19 mouse cellular contexts compared by ENCODE assay signal in genomic region chr3:142423501-142423917, GRCm38 (mm10). TPM values are rescaled to one million over a fixed set of nuclear protein-coding genes. Genes with fewer than 3 reads are reported as not detected.
DNase-seq lines count a peak whose midpoint lies in the region; ATAC-seq and TF ChIP-seq lines count a peak whose summit lies in the region.
"Had no signal": no experiment of that assay in that cellular context is flagged by ENCODE, and none has a peak within 500 bp of the region (broad histone marks: within the 10 kb centered on the region; RNA-seq: fewer than 3 reads in every experiment).

No protein-coding gene starts in this region.

- H3K9ac ChIP-seq in intestine, embryonic 15.5 days = no peak overlapping the region
- no peak overlapping the region for H3K9ac ChIP-seq in intestine, embryonic 16.5 days (ENCODE audit: low read depth, low read length)
- H3K9ac ChIP-seq: embryonic facial prominence, embryonic 13.5 days; hindbrain, embryonic 14.5 days; limb, embryonic 12.5 days; liver, embryonic 15.5 days had no signal

- peak overlapping the region; percentile 83 for H3K27ac ChIP-seq in gastrocnemius, adult 2 months
- 0 out of 2 replicates have a peak overlapping the region, but pooled peaks have one; percentile 19 for H3K27ac ChIP-seq in intestine, embryonic 15.5 days
- no peak overlapping the region for H3K27ac ChIP-seq in intestine, embryonic 16.5 days (ENCODE audit: low read length)
- H3K27ac ChIP-seq in kidney, adult 2 months (ENCODE audit: insufficient read depth, low read depth, low read length) = no peak overlapping the region; the same call in 1 of the 2 replicates
- H3K27ac ChIP-seq: embryonic facial prominence, embryonic 13.5 days; forebrain, embryonic 10.5 days; hindbrain, embryonic 14.5 days; left cerebral cortex, adult 2 months; limb, embryonic 12.5 days; liver, embryonic 15.5 days had no signal

- TF ChIP-seq POLR2A in kidney, adult 2 months (IDR thresholded peaks at IDR 0.05; ENCODE audit: low read depth, low read length) = no peak

- TF ChIP-seq CTCF in gastrocnemius, adult 2 months (IDR thresholded peaks at IDR 0.05) = no peak
- no peak for TF ChIP-seq CTCF in kidney, adult 2 months (conservative IDR thresholded peaks at IDR 0.05; ENCODE audit: insufficient read depth, insufficient read length, low read depth, low read length)

- intact Hi-C loops in gastrocnemius, adult 2 months (cut with DNase I) = loop anchor here (2.0 kb wide), 1 partner anchor 13 kb away; no protein-coding TSS in a partner anchor

- no peak overlapping the region for H3K4me3 ChIP-seq in gastrocnemius, adult 2 months
- no peak overlapping the region for H3K4me3 ChIP-seq in intestine, embryonic 15.5 days (replicated peaks)
- H3K4me3 ChIP-seq in intestine, embryonic 16.5 days (ENCODE audit: low read length) = no peak overlapping the region
- no peak overlapping the region for H3K4me3 ChIP-seq in kidney, adult 2 months (ENCODE audit: insufficient read depth, low read depth, low read length)
- H3K4me3 ChIP-seq: embryonic facial prominence, embryonic 13.5 days; forebrain, embryonic 10.5 days; left cerebral cortex, adult 2 months; limb, embryonic 12.5 days; liver, embryonic 15.5 days had no signal

- H3K4me2 ChIP-seq in intestine, embryonic 15.5 days (replicated peaks) = no peak overlapping the region
- no peak overlapping the region for H3K4me2 ChIP-seq in intestine, embryonic 16.5 days (ENCODE audit: low read depth, low read length)
- H3K4me2 ChIP-seq: embryonic facial prominence, embryonic 13.5 days; hindbrain, embryonic 14.5 days; limb, embryonic 12.5 days; liver, embryonic 15.5 days had no signal

- no peak for ATAC-seq in intestine, embryonic 15.5 days
- ATAC-seq in intestine, embryonic 16.5 days = no peak
- no peak for ATAC-seq in frontal cortex, adult (ENCODE audit: low TSS enrichment)

- peak; percentile 19 for DNase-seq in gastrocnemius, adult 2 months
- no peak for DNase-seq in gastrocnemius, postnatal 4 days (ENCODE audit: low spot score in 2 of 2)
- peak; percentile 85 for DNase-seq in kidney, adult 2 months
- peak; percentile 42 to 65 for DNase-seq in kidney, postnatal 25 days
- no peak for DNase-seq in adrenal gland, adult 8-10 months
- DNase-seq: B cell, adult 2 months; cerebellum, adult 11-12 months; cerebellum, postnatal 36 days; midbrain, embryonic 14.5 days; spleen, adult 18-20 months had no signal

- H3K9me3 ChIP-seq in intestine, embryonic 15.5 days = no peaks in the 10 kb centered on the region
- H3K9me3 ChIP-seq in intestine, embryonic 16.5 days (ENCODE audit: control insufficient read depth, low read length) = no peaks in the 10 kb centered on the region
- H3K9me3 ChIP-seq: embryonic facial prominence, embryonic 13.5 days; forebrain, embryonic 10.5 days; limb, embryonic 12.5 days; liver, embryonic 15.5 days had no signal

- 50% methylated on average over 4 of the region's 4 CpGs for WGBS in intestine, embryonic 15.5 days
- 47% methylated on average over 4 of the region's 4 CpGs for WGBS in intestine, embryonic 16.5 days
- WGBS in kidney, adult 2 months = 33% methylated on average over 4 of the region's 4 CpGs

- no peaks in the 10 kb centered on the region for H3K36me3 ChIP-seq in intestine, embryonic 15.5 days
- H3K36me3 ChIP-seq in intestine, embryonic 16.5 days (ENCODE audit: control insufficient read depth, insufficient read depth, low read length) = no peaks in the 10 kb centered on the region
- no peaks in the 10 kb centered on the region for H3K36me3 ChIP-seq in kidney, adult 2 months (ENCODE audit: control insufficient read depth, insufficient read depth, low read length)
- H3K36me3 ChIP-seq: embryonic facial prominence, embryonic 13.5 days; forebrain, embryonic 10.5 days; limb, embryonic 12.5 days; liver, embryonic 15.5 days had no signal

- H3K27me3 ChIP-seq in intestine, embryonic 15.5 days (replicated peaks) = no peaks in the 10 kb centered on the region
- no peaks in the 10 kb centered on the region for H3K27me3 ChIP-seq in intestine, embryonic 16.5 days (replicated peaks; ENCODE audit: control insufficient read depth, insufficient read depth, low read length)
- H3K27me3 ChIP-seq in kidney, adult 2 months (replicated peaks; ENCODE audit: control insufficient read depth, insufficient read depth, low read length) = peaks cover 1% of the 10 kb centered on the region
- H3K27me3 ChIP-seq: embryonic facial prominence, embryonic 13.5 days; limb, embryonic 12.5 days; liver, embryonic 15.5 days had no signal

- no peaks in the 10 kb centered on the region for H3K4me1 ChIP-seq in intestine, embryonic 15.5 days (replicated peaks)
- H3K4me1 ChIP-seq in intestine, embryonic 16.5 days (ENCODE audit: control insufficient read depth, insufficient read depth, low read length) = no peaks in the 10 kb centered on the region
- H3K4me1 ChIP-seq in kidney, adult 2 months (ENCODE audit: control insufficient read depth, insufficient read depth, low read length) = peaks cover 7% of the 10 kb centered on the region
- H3K4me1 ChIP-seq: embryonic facial prominence, embryonic 13.5 days; forebrain, embryonic 10.5 days; limb, embryonic 12.5 days; liver, embryonic 15.5 days had no signal

RNA-seq across cellular contexts. Expression of gene Pdlim5, which starts 28.0 kb away (rescaled TPM):
- total RNA-seq in gastrocnemius, adult 2 months (2021) = 100 to 1,000 TPM; 585 to 709 TPM
- 100 to 1,000 TPM; 353 to 367 TPM for total RNA-seq in gastrocnemius, postnatal 4 days (2021)
- 28.8 and 29.0 TPM in 2 replicates for polyA plus RNA-seq in intestine, embryonic 15.5 days (2015; fragmentation: Nextera tagmentation; extraction: Ambion mirVana)
- 35.7 and 37.2 TPM in 2 replicates for polyA plus RNA-seq in intestine, embryonic 16.5 days (2015; fragmentation: Nextera tagmentation; extraction: Ambion mirVana)
- 62.6 and 64.5 TPM in 2 replicates for polyA plus RNA-seq in kidney, adult 2 months (2012; rRNA removed)
- 10 to 100 TPM; 40.7 to 88.6 (median 54.4) TPM for total RNA-seq in adrenal gland, adult 8-10 months (2022)

Comparison
In these comparisons a context has a peak if more than half of its experiments do, and no peak if none do; other contexts are left out.
1. DNase-seq: peak in gastrocnemius, adult 2 months (single experiment), kidney, adult 2 months (single experiment) and kidney, postnatal 25 days (2 of 2); none in gastrocnemius, postnatal 4 days (0 of 2) and adrenal gland, adult 8-10 months (single experiment).
2. H3K27ac ChIP-seq: peak in gastrocnemius, adult 2 months (single experiment) and intestine, embryonic 15.5 days (single experiment); none in intestine, embryonic 16.5 days (single experiment) and kidney, adult 2 months (single experiment).